Mouse (Mus musculus): Measurements from ENCODE around the gene Zfp503.

The Zfp503 gene

GRCm38 (mm10) chr14:21968978-21969377 is 20.4 kb downstream of the Zfp503 start:
- DNase-seq (ENCODE audit: low read depth, low spot score): peak; percentile 1

DNA sequence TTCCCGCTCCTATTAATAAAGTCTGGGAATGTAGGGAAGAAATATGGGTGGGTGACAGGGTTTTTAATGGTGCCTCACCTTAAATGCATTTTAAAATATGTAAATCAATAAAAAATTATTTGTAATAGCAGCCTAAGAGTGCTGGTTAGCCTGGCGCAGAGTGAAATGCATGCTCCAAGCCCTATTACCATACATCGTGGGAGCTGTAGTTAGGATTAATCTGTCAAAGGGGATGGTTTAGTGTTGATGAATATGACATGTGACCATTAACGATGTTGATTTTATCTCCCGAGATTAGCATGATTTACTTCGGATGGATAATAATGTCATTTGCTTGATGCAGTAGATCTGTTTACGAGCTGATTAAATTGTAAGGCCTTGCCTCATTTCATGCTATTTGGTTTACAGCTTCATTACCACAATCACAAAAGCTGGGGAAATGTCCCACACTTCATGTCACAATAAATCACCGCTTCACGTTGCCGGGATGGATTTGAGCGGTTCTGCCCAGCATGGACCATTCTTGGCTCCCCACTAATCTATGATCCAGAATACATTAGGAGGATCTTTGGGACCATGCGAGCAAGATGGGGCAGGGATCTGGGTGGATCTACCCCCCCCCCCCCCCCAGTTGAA is 21.9 kb downstream of the Zfp503 start:
- DNase-seq (ENCODE audit: low read depth, low spot score): no peak

- no peak for DNase-seq (ENCODE audit: low read depth, low spot score)
These were observed 23.1 kb downstream of the Zfp503 start for GRCm38 (mm10) chr14:21966276-21966675.

DNA sequence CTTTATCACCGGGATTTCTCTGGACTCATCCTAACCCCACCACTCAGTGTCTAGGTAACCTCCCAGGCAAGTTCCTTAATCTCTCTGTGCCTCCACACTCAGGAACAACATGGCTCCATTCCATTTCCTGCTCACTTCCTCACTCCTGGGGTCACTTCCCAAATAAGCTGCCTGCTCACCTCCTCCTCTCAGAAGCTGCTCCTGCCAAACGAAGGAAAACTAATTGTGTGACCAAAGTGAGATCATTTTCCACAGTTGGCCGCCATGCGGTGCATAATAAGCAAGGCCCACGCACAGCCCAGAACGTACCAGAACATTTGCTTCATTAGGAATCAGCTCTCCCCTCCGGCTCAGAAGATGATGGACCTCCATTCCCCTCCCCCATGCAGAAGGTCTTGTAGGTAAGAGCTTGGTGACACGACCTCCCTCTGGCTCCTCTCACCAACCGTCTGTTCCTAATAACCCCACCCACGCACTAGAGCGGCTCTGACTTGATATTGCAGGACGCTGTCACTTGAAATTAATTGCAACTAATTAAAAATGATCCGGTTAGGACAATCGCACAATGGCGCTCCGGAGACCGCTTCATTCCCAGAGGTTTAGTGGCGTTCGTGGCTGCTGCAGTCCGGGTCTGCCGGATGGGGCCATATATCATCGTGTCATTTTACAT is 26.9 kb downstream of the Zfp503 start:
- no peak for DNase-seq (ENCODE audit: low read depth, low spot score)

- DNase-seq (ENCODE audit: low read depth, low spot score): no peak
These were observed 30.2 kb downstream of the Zfp503 start for GRCm38 (mm10) chr14:21959243-21959642.

DNA sequence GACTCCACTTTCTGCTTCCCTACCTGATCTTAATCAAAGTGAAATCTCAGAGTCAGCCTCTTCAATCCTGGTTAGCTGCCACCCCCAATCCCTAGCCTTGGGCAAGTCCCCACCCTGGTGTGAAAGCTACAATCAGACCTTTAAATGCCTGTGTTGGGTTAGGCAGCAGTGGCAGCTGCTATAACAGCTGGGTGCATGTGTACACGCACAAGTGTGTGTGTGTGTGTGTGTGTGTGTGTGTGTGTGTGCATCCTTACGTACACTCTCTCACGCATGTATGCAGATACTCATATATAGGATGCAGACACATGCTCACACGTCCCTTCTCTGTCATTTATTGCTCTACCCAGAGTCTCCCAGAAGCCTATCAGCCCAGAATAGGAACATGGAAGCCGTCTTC is 30.8 kb downstream of the Zfp503 start:
- no peak for DNase-seq (ENCODE audit: low read depth, low spot score)

DNA sequence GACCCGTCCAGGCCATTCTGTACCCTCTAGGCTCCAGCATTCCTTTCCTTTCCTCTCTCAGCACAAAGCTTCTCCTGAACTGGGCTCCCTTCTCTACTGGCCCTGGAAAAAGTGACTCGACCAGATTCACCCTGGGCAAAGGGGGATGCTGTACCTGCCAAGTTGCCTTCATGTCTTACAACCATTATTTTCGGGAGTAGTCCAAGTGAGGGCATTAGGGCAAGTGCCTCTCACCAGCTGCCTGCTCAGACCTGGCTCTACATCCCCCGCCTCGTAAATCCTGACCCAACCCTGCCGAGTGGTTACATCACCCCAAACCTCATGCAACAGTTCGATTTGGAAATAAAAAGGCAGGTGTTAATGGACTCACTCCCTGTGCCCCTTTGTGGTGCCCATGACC is 36.9 kb downstream of the Zfp503 start:
- DNase-seq (ENCODE audit: low read depth, low spot score): no peak

DNA sequence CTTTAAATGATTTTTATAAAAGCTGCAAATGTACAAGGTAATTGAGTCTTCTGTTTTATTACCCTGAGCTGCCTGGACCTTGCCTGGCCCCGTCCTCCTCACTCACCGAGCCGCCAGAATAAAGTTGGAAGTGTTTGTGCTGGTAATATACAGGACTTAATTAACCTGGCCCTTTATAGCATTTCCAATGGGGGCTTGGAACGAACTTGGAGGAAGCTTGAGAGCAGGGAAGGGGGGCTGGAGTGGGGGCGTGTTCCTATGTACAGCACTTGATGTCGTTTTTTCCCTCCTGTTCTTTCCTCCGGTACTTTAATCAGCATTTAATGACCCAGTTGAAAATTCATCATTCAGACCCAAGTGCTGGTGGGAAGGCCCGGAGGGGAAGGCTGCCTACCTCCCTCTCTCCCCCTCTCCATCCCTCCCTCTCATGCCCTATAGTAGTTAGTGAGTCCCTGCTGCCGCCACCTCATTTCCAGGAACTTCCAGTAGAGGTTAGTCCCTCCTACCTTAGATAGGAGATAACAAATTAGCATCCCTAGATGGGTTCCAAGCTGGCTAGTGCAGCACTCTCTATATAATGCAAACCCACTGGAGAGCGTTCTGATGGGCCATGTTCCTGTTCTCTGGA is 37.4 kb downstream of the Zfp503 start:
- DNase-seq (ENCODE audit: low read depth, low spot score): no peak

DNA sequence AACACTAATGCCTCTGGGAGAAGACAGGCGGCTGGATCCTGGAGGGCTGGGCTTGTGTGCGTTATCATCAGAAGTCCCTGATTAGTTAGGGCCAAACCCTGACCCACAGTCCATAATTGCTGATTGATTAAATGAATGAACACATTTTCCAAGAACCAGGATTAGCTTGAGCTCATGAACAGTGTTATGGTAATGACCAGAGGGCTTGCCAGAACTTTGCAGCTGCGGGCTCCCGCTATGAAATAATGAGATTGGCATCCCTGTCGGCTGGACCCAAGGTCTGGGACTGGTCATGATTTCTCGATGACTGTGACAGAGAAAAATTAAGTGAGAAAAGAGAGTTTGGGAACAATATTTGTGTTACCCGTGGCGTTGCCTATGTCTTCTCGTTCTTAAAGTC is 44.5 kb downstream of the Zfp503 start:
- DNase-seq (ENCODE audit: low read depth, low spot score): no peak

DNA sequence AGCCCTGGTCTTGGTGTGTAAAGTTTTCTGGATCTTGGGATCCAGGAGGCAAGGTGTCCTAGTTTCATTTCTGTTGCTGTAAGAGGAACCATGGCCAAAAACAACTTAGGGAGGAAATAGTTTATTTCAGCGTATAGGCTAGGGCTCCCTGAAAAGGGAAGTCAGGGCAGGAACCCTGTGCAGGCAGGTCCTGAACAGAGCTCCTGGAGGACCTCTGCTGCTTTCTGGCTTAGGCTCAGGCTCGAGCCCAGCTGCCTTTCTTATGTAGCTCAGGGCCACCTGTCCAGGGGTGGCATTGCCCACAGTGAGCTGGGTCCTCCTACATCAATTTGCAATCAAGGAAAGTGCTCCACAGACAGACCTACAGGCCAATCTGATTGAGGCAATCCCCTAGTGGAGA is 47.8 kb downstream of the Zfp503 start:
- DNase-seq (ENCODE audit: low read depth, low spot score): no peak

- DNase-seq (ENCODE audit: low read depth, low spot score): no peak
These were observed 52.3 kb downstream of the Zfp503 start for GRCm38 (mm10) chr14:21937116-21937515.

- no peak for DNase-seq (ENCODE audit: low read depth, low spot score)
These were observed 53.2 kb downstream of the Zfp503 start for GRCm38 (mm10) chr14:21936102-21936630.
